Mouse (Mus musculus) mouse embryonic stem cell (cell line): ENCODE results near the gene Sbsn.

Experiments
- in situ Hi-C, 2 experiments: fragments of 300-500 bp; cut with MboI; formaldehyde crosslinking; loops; 1 replicate in 1 of 2; 3 replicates in 1 of 2; pipeline ENCODE4 v1.14.3; 2019 to 2020; ENCODE audit warnings: low sequenced_read_pairs in 2 of 2, low pct_unique_long_range_greater_than_20kb in 1 of 2, mixed read lengths in 1 of 2; ENCODE audit not compliant: unreplicated experiment in 1 of 2

Sbsn gene

GRCm38 (mm10) chr7:30747525-30748204 is 3.6 kb upstream of the Sbsn start:
- in situ Hi-C loops: no loop called here

DNA sequence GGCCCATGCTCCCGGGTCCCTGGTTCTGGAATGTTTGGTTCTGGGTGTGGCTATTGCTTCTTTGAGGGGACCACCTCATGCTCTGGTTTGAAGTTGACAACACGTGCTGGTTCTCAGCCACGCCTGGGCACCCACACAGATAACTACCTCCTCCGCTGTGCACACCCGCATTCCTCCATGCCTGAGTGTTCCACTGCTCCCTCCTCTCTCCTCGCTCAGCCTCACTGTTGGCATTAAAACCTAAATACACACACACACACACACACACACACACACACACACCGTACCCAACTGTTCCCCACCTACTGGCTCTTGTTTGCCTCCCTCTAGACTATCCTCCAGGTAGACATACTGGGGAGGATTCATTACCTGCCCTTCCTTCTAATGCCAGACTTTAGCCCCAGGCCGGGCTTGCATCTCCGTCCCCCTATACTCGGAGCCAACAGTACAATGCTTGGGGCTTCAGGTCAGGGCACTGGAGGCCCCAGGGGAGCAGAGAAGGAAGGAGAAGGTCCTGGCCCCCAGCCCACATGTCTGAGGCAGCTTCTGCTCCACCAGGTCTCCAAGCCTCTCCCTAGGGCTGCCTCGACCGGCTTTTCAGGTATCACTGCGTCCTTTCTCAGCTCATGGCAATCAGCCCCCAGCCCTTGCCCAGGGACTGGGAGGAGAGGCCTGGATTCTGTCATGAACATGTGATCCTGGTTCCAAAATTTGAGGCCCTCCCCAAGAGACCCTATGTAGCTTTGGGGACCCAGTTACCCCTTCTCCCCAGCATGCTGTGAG is 1.3 kb upstream of the Sbsn start:
- in situ Hi-C loops: no loop called here

- in situ Hi-C loops: no loop called here
These were observed 5.7 kb downstream of the Sbsn start for GRCm38 (mm10) chr7:30757001-30757400.

DNA sequence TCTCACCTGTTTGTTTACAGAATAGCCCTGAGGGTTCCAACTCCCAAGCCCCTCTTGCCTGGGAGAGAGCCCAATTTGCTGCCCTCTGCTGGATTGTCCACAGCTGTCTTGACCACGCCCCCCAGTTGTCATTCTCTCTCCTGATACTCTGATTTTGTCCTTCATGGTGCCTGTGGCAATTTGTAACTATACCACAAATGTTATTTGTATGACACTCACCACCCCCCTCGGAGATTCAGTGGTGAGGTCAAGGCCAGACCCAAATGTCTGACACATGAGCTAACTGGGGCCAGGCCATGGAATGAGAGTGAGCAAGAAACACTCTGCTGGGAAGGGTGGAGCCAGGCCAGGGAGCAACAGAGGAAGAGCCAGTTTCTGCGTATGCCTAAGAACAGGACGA is 7.6 kb downstream of the Sbsn start:
- in situ Hi-C loops: no loop called here

- in situ Hi-C loops: no loop called here
These were observed 10.6 kb downstream of the Sbsn start for GRCm38 (mm10) chr7:30761769-30762352.

DNA sequence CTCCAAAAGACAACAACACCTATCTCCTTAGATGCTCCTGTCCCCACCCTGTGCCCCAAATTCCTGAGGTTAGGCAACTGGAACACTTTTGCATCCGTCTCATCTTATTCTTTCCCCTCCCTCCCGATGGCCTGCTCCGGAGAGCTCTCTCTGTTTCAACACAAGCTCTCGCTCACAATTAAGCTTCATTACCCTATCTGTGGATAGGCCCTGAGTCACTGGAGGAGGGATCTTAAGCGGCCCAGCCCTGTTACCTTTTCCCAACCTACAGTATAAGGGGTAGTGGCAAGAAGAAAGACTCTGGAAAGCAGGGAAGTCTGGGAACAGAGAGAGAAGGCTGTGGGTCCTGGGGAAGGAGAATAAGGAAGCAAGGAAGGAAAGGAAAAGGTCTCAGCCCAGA is 12.2 kb downstream of the Sbsn start, which contains the start of gene Dmkn:
Gene Dmkn, plus strand, starts transcription at position 301 of the 400 bp plus-strand sequence.
- in situ Hi-C loops: no loop called here

GRCm38 (mm10) chr7:30765173-30765572 is 13.9 kb downstream of the Sbsn start:
- in situ Hi-C loops: no loop called here

DNA sequence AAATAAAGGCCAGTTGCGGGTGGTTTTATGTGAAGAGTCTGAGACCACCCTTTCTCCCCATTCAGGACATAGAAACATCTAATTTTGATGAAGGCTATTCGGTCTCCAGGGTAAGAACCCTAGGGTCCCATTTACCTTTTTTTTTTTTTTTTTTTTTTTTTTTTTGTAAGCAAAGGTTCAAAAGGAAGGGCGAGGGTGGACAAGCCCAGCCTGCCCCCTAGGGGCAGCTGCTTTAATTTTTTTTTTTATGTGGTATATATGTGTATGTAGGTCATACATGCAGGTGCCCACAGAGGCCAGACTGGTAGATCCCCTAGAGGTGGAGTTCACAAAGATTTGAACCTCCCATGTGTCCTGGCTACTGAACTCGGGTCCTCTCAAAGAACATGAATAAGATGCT is 15.1 kb downstream of the Sbsn start:
- in situ Hi-C loops: no loop called here

- in situ Hi-C loops: no loop called here
These were observed 18.0 kb downstream of the Sbsn start for GRCm38 (mm10) chr7:30769236-30769635.

DNA sequence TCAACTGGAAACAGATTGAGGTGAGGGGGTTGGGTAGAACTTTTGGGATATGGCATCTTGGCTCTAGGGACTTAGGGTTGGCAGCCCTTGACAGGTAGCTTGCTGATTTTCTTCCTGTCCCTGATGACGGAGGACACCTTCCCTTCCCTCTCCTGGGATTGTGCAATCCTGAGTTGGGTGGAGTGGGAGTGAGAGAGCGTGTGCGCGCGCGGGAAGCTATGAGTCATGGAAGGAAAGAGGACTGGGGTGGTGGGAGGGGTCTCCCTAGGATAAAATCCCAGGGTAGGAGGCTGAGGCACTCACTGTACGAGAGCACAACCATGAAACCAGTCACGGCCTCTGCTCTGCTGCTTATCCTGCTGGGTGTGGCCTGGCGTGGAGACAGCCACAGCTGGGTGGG is 24.8 kb downstream of the Sbsn start:
- in situ Hi-C loops: no loop called here

DNA sequence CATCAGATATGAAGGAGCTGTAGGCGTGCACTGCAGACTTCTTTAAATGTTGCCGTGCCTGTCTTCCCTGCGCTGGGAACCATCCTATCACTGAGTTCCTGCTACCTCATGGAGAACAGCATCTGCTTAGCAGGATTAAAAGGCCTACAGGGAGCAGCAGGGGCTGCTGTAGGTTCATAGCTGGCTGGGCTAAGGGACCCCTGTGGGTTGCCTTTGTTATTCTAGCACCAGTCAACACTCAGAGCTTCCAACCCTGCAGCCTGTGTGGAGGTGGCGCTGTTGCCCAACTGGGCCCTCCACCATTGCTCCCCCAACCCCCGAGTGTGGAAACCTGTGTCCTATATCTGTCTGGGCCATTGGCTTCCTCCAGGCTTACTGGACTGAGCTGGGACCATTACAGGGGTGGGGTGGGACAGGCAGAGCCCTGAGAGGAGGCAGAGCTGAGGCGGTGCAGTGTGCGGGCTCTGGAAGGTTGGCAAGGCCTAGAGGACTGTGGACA is 25.9 kb downstream of the Sbsn start:
- in situ Hi-C loops: no loop called here

DNA sequence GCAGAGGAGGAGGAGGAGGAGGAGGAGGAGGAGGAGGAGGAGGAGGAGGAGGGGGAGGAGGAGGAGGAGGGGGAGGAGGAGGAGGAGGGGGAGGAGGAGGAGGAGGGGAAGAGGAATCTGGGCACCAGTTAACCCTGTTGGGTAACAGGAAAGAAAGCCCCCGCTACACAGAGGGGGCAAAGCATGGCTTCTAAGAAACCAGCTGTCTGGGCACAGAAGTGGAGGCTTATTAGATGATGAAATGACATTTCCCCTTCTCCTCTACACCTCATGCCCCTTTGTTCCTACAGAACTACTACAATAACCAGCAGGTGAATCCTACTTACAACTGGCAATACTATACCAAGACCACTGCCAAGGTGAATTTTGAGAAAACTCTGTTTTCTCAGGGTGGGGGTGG is 26.6 kb downstream of the Sbsn start:
- in situ Hi-C loops: no loop called here

DNA sequence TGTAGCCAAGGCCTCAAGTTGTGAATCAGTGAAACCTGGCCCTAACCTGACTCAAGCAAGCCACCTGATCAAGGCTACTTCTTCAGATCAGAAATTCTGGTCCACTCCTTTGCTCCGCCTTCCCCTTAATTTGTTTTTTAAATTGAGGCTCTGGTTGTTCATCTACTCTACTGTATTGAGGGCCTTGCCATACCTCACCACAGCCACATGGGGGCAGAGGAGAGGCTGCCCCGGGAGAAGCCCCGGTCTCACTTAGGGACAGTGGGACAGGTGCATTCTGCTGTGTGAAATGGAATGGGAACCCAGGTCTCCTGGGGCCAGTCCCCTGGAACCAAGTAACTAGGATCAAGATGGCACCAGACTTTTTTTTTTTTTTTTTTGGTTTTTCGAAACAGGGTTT is 30.5 kb downstream of the Sbsn start:
- in situ Hi-C loops: no loop called here

- in situ Hi-C loops: no loop called here
These were observed 31.4 kb downstream of the Sbsn start for GRCm38 (mm10) chr7:30782658-30783057.

DNA sequence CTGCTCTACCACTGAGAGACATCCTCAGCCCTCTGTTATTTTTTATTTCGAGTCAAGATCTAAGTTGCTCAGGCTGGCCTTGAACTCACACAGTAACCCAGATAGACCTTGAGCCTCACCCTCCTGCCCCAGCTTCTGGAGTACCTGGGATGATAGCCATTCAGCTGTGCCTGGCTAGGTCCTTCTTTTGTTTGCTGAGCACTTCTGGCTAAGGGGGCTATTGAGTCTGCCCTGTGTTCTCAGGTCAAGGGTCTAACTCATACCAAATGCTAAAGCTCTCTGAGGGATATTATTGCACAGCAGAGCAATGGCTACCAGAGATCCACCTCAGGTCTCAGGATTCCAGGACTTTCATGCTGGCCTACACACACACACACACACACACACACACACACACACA is 33.9 kb downstream of the Sbsn start:
- in situ Hi-C loops: no loop called here

DNA sequence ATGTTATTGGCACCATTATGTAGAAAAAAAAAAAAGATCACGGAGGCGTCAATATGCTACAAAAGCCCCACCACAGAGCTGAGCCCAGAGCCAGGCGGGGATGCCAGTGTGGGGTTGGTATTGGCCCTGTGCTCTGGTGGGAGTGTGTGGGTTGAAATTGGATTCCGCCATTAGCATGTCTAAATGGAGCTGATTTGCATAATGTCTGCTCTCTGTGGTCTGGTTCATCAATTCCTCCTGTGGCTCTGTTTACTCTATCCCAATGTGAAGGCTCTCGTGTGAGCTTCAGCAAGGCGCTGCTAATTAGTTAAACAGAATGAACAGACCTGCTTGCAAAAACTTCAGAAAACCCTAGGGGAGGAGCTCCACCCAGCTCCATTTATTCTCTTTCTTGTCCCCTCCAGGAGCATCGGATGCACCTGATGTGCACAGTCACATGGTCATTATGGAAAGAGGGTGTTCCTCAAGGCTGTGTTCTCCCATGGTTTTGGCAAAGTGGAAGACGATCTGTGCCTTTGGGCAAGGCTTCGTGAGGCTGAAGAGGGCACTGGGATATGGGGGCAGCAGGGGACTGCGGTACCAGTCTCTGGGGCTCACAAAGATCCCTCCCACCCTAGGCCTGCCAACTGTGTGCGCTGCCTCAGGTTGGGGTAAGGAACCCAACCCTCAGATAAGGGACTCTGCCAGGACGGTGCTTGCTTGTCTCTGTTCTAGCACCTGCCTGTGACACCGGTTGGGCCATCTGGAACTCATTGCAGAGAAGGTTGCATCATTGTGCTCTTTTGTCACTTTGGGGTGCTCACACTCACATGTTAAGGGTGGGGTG is 34.7 kb downstream of the Sbsn start:
- in situ Hi-C loops: no loop called here

DNA sequence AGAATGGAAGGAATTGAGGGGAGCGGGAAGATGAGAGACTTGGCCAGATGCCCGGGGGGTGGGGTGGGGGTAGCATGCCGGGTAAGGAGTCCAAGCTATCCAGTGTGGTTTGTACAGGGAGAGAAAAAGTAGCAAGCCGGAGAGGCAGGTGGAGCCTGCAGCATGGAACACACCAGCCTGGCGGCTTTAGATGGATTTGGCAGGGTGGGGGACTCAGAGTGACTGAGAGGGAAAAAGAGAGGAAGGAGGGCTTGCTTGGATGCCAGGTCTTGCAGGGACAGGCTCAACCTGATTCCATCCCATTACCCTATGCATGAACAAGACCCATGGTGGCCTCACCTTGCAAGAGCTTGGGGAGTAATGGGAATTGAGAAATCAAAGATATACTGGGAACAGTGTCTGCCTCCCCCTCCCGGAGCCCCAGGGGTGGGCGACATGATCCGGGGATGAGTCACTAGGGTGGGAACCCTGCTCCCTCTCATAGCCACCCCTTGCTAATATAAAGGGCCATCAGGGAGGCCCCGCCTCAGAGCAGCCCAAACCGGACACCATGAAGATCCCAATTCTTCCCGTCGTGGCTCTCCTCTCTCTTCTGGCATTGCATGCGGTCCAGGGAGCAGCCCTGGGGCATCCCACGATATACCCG is 36.2 kb downstream of the Sbsn start, which contains the start of gene Krtdap:
Gene Krtdap, plus strand, starts transcription at position 520 of the 646 bp plus-strand sequence.
- in situ Hi-C loops: no loop called here

DNA sequence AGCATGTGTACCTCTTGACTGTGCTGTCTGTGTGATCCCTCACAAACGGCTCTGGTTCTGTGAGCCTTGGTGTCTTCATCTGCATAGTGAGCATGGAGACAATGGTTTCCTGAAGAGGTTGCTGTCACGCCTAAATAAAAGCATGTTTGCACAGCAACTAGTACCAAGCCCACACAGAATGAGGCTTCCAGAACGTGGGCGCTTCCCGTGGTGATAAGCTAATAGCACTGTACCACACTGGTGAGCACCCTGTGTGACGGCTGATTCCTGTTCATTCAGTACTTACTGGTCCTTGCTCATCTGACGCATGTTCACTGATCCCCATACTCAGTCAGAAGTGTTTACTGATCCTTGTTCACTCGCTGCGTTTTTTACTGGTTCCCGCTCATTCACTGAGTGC is 38.9 kb downstream of the Sbsn start:
- in situ Hi-C loops: no loop called here
